Mouse (Mus musculus): ENCODE measurements around the gene Rbm44.

- TF ChIP-seq CTCF (IDR thresholded peaks at IDR 0.05; ENCODE audit: low read depth), result no peak
- no peak for TF ChIP-seq EP300 (IDR thresholded peaks at IDR 0.05; ENCODE audit: low read depth)
Observed at GRCm38 (mm10) chr1:91122121-91122520, 22.8 kb upstream of the Rbm44 start.
